Mouse (Mus musculus) hindbrain, embryonic 13.5 days (tissue): ENCODE results near the gene Pdlim5. TPM values are rescaled to one million over a fixed set of nuclear protein-coding genes. Genes with fewer than 3 reads are reported as not detected.

Experiments used
- ATAC-seq: fragments of 200-750 bp; cut with Nextera tagmentation; 2 replicates; pipeline ENCODE4 v1.8.0; 2017; ENCODE audit warnings: moderate TSS enrichment; ENCODE audit not compliant: low FRiP score
- H3K27ac ChIP-seq: fragments of 300-500 bp; sonication (generic); 2 replicates; pipeline ENCODE4 v1.5.1; 2015; ENCODE audit warnings: inconsistent platforms, mild to moderate bottlenecking, moderate library complexity
- H3K27me3 ChIP-seq: fragments of 300-500 bp; sonication (generic); 2 replicates; pipeline ENCODE4 v1.6.1; 2015; ENCODE audit warnings: mild to moderate bottlenecking, inconsistent platforms
- H3K36me3 ChIP-seq: fragments of 300-500 bp; sonication (generic); 2 replicates; pipeline ENCODE4 v1.6.1; 2015; ENCODE audit warnings: mild to moderate bottlenecking, inconsistent platforms
- H3K4me1 ChIP-seq: fragments of 300-500 bp; sonication (generic); replicated peaks from 2 replicates; pipeline ENCODE4 v1.6.1; 2015; ENCODE audit warnings: inconsistent platforms
- H3K4me2 ChIP-seq: fragments of 300-500 bp; sonication (generic); 2 replicates; pipeline ENCODE4 v1.6.1; 2015; ENCODE audit warnings: inconsistent platforms, mild to moderate bottlenecking, moderate library complexity
- H3K4me3 ChIP-seq: fragments of 300-500 bp; sonication (generic); 2 replicates; pipeline ENCODE4 v1.5.1; 2015; ENCODE audit warnings: mild to moderate bottlenecking, inconsistent platforms
- H3K9ac ChIP-seq: fragments of 300-500 bp; sonication (generic); 2 replicates; pipeline ENCODE4 v1.6.1; 2015; ENCODE audit warnings: mild to moderate bottlenecking, inconsistent platforms
- H3K9me3 ChIP-seq: fragments of 300-500 bp; sonication (generic); 2 replicates; pipeline ENCODE4 v1.6.1; 2016; ENCODE audit warnings: inconsistent platforms
- WGBS: fragments of 180-500 bp; shearing (Covaris S2); methylation state at CpG from one replicate; pipeline ENCODE4 v1.1.7; 2015; 5-methylcytosine and 5-hydroxymethylcytosine counted together
- polyA plus RNA-seq: library from polyadenylated mRNA; unstranded; fragments of >200 nt; fragmentation: Nextera tagmentation; extraction: Ambion mirVana; gene quantifications from 2 replicates; pipeline ENCODE4 v1.2.1, GENCODE M21; 2015

The Pdlim5 gene
- polyA plus RNA-seq, 1 experiment from 2014 or later = 15.0 TPM

- Histone ChIP-seq H3K36me3 (no peaks in the 10 kb centered on the region), H3K4me2 (no peak overlapping the region), H3K9ac (no peak overlapping the region), H3K4me3 (no peak overlapping the region), H3K9me3 (no peaks in the 10 kb centered on the region), H3K27ac (no peak overlapping the region), H3K4me1 (no peaks in the 10 kb centered on the region), H3K27me3 (no peaks in the 10 kb centered on the region)
- ATAC-seq = no peak
- WGBS = 73% methylated on average over 3 of the region's 3 CpGs
These were observed 36.0 kb upstream of the Pdlim5 start for GRCm38 (mm10) chr3:142431481-142431880.

GRCm38 (mm10) chr3:142430048-142430447 lies 34.6 kb upstream of the Pdlim5 start:
- H3K4me3 ChIP-seq = no peak overlapping the region
- no peaks in the 10 kb centered on the region for H3K9me3 ChIP-seq
- no peak overlapping the region for H3K9ac ChIP-seq
- 88% methylated on average over 4 of the region's 4 CpGs for WGBS
- ATAC-seq = no peak
- H3K4me1 ChIP-seq = no peaks in the 10 kb centered on the region
- H3K36me3 ChIP-seq = no peaks in the 10 kb centered on the region
- H3K27ac ChIP-seq = no peak overlapping the region
- no peak overlapping the region for H3K4me2 ChIP-seq
- H3K27me3 ChIP-seq = no peaks in the 10 kb centered on the region

DNA sequence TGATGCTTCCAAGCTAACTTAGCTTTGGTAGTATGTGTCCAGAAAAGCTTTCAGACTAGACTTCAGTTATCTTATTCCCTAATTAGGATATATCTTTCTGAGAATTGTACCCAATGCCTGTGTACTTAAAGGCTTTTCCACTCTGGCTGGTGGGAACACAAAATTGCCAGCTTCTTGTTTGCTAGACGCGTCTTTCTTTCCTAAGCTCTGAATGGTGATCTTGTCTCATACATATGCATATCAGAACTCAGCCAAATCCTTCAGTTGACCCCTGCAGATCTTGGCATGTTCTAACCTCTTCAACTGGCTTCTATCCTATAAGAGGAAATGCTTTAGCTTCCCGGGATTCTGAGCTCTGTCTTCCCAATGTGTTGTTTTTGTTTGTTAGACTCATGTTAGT lies 31.3 kb upstream of the Pdlim5 start:
- H3K27me3 ChIP-seq = no peaks in the 10 kb centered on the region
- no peaks in the 10 kb centered on the region for H3K4me1 ChIP-seq
- H3K27ac ChIP-seq = no peak overlapping the region
- ATAC-seq = no peak
- no peak overlapping the region for H3K4me3 ChIP-seq
- H3K9ac ChIP-seq = no peak overlapping the region
- WGBS = 38% methylated on average over 3 of the region's 3 CpGs
- H3K4me2 ChIP-seq = no peak overlapping the region
- no peaks in the 10 kb centered on the region for H3K36me3 ChIP-seq
- H3K9me3 ChIP-seq = no peaks in the 10 kb centered on the region

GRCm38 (mm10) chr3:142424134-142424533 lies 28.6 kb upstream of the Pdlim5 start:
- ATAC-seq = no peak
- Histone ChIP-seq H3K36me3 (no peaks in the 10 kb centered on the region), H3K9ac (no peak overlapping the region), H3K27me3 (no peaks in the 10 kb centered on the region), H3K27ac (no peak overlapping the region), H3K4me3 (no peak overlapping the region), H3K4me1 (no peaks in the 10 kb centered on the region), H3K4me2 (no peak overlapping the region), H3K9me3 (no peaks in the 10 kb centered on the region)
- WGBS = 67% methylated on average over 1 of the region's 1 CpGs

DNA sequence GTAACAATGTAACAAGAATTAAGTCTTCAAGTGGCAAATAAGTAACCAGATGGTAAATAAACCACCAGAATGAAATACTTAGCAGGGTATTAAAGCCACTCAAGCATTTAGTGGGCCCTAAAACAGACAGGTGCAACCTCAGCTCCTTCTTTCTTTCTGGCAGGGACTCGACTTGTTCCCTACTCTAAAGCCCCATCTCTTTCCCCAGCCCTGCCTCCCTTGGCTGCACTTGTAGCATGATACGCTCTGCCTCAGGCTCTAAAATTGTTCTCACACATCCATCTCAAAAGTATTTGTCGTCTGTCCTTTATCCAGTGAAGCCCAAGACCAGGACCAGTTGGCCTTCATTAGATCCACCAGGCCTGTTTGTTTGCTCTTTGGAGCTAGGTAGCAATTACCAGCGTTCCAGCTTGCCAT lies 28.0 kb upstream of the Pdlim5 start:
- WGBS = 77% methylated on average over 4 of the region's 4 CpGs
- Histone ChIP-seq H3K9ac (no peak overlapping the region), H3K27me3 (no peaks in the 10 kb centered on the region), H3K4me3 (no peak overlapping the region), H3K9me3 (no peaks in the 10 kb centered on the region), H3K4me1 (no peaks in the 10 kb centered on the region), H3K27ac (no peak overlapping the region), H3K36me3 (no peaks in the 10 kb centered on the region), H3K4me2 (no peak overlapping the region)
- no peak for ATAC-seq

DNA sequence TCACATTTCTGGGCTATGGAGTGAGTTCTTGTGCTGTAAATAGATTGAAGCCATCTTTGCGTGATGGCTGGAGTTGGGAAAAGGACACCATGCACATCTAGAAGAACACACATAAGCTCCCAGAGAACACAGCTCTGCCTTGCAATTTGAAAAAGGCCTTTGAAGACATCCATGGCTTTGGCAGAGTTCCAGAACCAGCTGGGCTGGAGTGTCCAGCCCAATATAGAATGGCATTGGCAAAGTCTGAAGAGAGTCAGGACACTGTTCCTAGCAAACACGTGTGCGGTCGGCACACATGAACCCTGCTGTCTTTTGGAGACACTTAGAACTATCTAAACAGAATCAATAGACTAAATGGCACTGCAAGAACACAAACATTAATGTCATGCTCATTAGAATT lies 26.7 kb upstream of the Pdlim5 start:
- H3K27me3 ChIP-seq = no peaks in the 10 kb centered on the region
- H3K4me2 ChIP-seq = no peak overlapping the region
- H3K9ac ChIP-seq = no peak overlapping the region
- H3K4me3 ChIP-seq = no peak overlapping the region
- no peaks in the 10 kb centered on the region for H3K36me3 ChIP-seq
- H3K4me1 ChIP-seq = no peaks in the 10 kb centered on the region
- no peaks in the 10 kb centered on the region for H3K9me3 ChIP-seq
- no peak overlapping the region for H3K27ac ChIP-seq
- 75% methylated on average over 4 of the region's 4 CpGs for WGBS
- no peak for ATAC-seq

- no peak for ATAC-seq
- Histone ChIP-seq H3K4me3 (no peak overlapping the region), H3K27me3 (no peaks in the 10 kb centered on the region), H3K36me3 (no peaks in the 10 kb centered on the region), H3K4me2 (no peak overlapping the region), H3K27ac (no peak overlapping the region), H3K9ac (no peak overlapping the region), H3K9me3 (no peaks in the 10 kb centered on the region), H3K4me1 (no peaks in the 10 kb centered on the region)
- 88% methylated on average over 3 of the region's 3 CpGs for WGBS
These were observed 26.0 kb upstream of the Pdlim5 start for GRCm38 (mm10) chr3:142421470-142421869.

DNA sequence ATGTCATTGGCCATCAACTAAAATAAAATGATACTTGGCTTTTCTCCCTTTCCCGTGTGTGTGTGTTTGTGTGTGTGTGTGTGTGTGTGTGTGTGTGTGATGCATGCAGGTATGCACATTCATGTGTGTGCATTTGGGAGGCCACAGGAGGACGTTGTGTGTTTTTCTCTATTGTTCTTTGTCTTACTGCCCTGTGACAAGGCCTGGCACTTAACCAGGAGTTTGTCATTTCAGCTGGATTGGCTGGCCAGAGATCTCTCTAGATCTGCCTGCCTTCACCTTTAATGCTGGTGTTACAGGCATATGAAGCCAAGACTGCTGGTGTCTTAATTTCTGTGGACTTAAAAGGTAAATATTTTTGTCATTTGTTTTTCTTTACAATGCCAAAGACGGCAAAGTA lies 22.5 kb upstream of the Pdlim5 start:
- Histone ChIP-seq H3K36me3 (no peaks in the 10 kb centered on the region), H3K4me1 (no peaks in the 10 kb centered on the region)

DNA sequence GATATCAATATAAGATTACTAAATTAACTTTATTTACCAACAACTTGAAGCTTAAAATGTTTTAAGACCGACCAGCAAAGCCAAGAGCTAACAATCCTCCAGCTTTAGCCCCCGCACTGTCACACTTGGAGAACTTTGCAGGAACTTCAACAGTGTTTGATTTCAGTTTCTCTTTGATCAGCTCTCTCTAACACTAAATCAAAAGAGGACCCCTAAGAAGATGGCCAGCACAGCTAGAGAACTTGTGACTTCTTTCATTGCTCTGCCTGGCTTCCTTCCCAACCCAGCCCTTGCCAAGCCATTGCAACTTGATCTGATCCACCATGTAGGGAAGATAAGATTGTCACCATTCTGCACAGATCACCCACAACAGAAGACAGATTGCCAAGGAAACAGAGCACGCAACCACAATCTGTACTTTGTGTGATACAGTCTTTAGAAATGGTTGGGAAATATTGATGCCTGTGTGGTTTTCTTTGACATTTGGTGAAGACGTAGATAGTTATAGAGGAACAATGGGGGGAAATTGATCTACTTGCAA lies 17.9 kb upstream of the Pdlim5 start:
- H3K4me2 ChIP-seq = no peak overlapping the region
- no peaks in the 10 kb centered on the region for H3K27me3 ChIP-seq
- H3K4me1 ChIP-seq = no peaks in the 10 kb centered on the region
- no peak overlapping the region for H3K9ac ChIP-seq
- ATAC-seq = no peak
- 94% methylated on average over 4 of the region's 4 CpGs for WGBS
- H3K4me3 ChIP-seq = no peak overlapping the region
- no peaks in the 10 kb centered on the region for H3K9me3 ChIP-seq
- H3K27ac ChIP-seq = no peak overlapping the region
- H3K36me3 ChIP-seq = no peaks in the 10 kb centered on the region

More for the DNA sequence above, 22.5 kb upstream of the Pdlim5 start:
- ATAC-seq = no peak
- Histone ChIP-seq H3K27ac (no peak overlapping the region), H3K9me3 (no peaks in the 10 kb centered on the region), H3K4me3 (no peak overlapping the region), H3K27me3 (no peaks in the 10 kb centered on the region), H3K4me2 (no peak overlapping the region), H3K9ac (no peak overlapping the region)
- 72% methylated on average over 3 of the region's 3 CpGs for WGBS

DNA sequence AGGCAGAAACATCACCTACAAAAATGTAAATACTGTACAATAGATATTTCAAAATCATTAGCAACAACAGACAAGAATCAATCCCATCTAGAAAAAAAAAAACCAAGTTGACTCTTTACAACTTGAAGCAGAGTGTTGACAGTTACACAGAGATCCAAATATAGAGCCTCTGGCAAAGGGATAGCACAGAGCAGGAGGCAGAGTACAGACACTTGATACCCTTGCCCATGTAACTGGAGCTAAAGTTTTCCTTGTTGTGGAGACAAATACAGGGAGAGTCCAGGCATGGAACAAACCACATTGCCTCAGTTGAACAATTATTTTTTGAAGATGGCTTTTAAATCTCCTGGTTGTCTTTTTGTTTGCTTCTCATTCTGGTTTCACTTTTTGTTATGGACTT lies 15.4 kb upstream of the Pdlim5 start:
- no peak overlapping the region for H3K9ac ChIP-seq
- H3K4me3 ChIP-seq = no peak overlapping the region
- no peaks in the 10 kb centered on the region for H3K27me3 ChIP-seq
- ATAC-seq = no peak
- no peak overlapping the region for H3K27ac ChIP-seq
- no peaks in the 10 kb centered on the region for H3K9me3 ChIP-seq
- H3K4me1 ChIP-seq = no peaks in the 10 kb centered on the region
- no peaks in the 10 kb centered on the region for H3K36me3 ChIP-seq
- H3K4me2 ChIP-seq = no peak overlapping the region

- H3K4me3 ChIP-seq = peak overlapping the region; percentile 79
- no peaks in the 10 kb centered on the region for H3K9me3 ChIP-seq
- H3K4me1 ChIP-seq = peaks cover 12% of the 10 kb centered on the region
- H3K27me3 ChIP-seq = peaks cover 5% of the 10 kb centered on the region; the same call in 1 of the 2 replicates
- H3K27ac ChIP-seq = peak overlapping the region; percentile 69
- peak overlapping the region; percentile 77 for H3K4me2 ChIP-seq
- WGBS = under 1% methylated on average over 63 of the region's 64 CpGs
- peak overlapping the region; percentile 77 for H3K9ac ChIP-seq
- no peaks in the 10 kb centered on the region for H3K36me3 ChIP-seq
- peak; percentile 89 for ATAC-seq
These were observed 544 bp downstream of the Pdlim5 start for GRCm38 (mm10) chr3:142394796-142395508.

- no peak for ATAC-seq
- H3K4me2 ChIP-seq = peak overlapping the region; percentile 77
- H3K36me3 ChIP-seq = no peaks in the 10 kb centered on the region
- no peak overlapping the region for H3K9ac ChIP-seq
- H3K4me3 ChIP-seq = peak overlapping the region; percentile 79
- H3K27me3 ChIP-seq = peaks cover 5% of the 10 kb centered on the region; the same call in 1 of the 2 replicates
- no peak overlapping the region for H3K27ac ChIP-seq
- peaks cover 12% of the 10 kb centered on the region for H3K4me1 ChIP-seq
- H3K9me3 ChIP-seq = no peaks in the 10 kb centered on the region
- 60% methylated on average over 9 of the region's 9 CpGs for WGBS
These were observed 1.5 kb downstream of the Pdlim5 start for GRCm38 (mm10) chr3:142394000-142394411.

GRCm38 (mm10) chr3:142391531-142391930 lies 4.0 kb downstream of the Pdlim5 start:
- Histone ChIP-seq H3K27me3 (peaks cover 5% of the 10 kb centered on the region; the same call in 1 of the 2 replicates), H3K4me2 (no peak overlapping the region), H3K36me3 (no peaks in the 10 kb centered on the region), H3K27ac (no peak overlapping the region), H3K4me1 (peaks cover 12% of the 10 kb centered on the region), H3K9me3 (no peaks in the 10 kb centered on the region), H3K9ac (no peak overlapping the region), H3K4me3 (no peak overlapping the region)
- WGBS = 64% methylated on average over 5 of the region's 5 CpGs
- no peak for ATAC-seq
